Mouse (Mus musculus) induced T-regulatory cell, adult 2 months (primary cell): Measurements from ENCODE around the gene Gapdhs.
A peak's percentile ranks its signal among the peaks of the same experiment; 100 is the strongest.
"Not testable (repeated sequence)": the region's sequence is repeated elsewhere in the genome, so short reads cannot be mapped to it uniquely, and the experiment has no call there.

ENCODE experiments used
- DNase-seq: peaks from one replicate; pipeline ENCODE4 v3.0.0-alpha.2; 2012; ENCODE audit warnings: low read depth

The Gapdhs gene

GRCm38 (mm10) chr7:30744022-30744598 is 629 bp upstream of the Gapdhs start:
- no peak for DNase-seq

- not testable (repeated sequence) for DNase-seq
Observed at GRCm38 (mm10) chr7:30742570-30742969, 911 bp downstream of the Gapdhs start.

DNA sequence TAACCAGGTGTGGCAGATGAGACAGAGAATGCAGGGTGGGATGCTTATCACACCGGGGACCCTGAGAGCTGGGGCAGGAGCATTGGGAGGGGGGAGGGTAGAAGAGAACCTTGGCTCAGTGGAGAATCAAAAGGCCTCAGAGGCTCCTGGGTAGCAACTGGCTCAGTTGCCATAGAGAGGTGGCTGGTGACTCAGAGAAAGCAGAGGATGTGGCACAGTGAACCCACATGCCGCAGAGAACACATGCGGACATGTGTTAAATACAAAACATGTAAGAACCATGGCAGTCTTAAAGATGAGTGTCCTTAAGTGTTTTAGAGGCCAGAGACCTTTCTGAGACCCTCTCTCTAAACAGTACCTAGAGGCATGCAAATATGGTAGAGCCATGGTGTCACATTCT is 7.3 kb downstream of the Gapdhs start:
- DNase-seq, result peak; percentile 14

DNA sequence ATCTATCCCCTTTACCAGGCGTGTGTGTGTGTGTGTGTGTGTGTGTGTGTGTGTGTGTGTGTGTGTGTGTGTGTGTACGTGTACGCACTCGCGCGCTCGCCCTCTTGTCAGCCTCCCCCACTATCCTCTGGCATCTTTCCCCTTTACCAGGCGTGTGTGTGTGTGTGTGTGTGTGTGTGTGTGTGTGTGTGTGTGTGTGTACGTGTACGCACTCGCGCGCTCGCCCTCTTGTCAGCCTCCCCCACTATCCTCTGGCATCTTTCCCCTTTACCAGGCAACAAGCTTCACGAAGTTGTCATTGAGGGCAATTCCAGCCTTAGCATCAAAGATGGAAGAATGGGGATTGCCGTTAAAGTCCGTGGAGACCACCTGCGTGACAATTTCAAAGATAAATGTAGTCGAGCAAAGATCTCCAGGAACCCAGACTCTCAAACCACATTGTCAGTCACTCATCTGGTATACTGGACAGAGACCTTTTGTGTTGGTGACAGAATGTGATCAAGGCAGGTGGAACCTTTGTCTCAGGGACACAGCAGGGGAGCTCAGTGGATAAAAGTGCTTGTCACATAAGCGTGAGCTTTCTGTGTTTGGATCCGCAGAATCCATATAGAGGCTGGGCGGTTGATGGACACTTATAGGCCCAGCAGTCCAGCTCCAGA is 13.3 kb downstream of the Gapdhs start:
- DNase-seq, result peak; percentile 33

- peak; percentile 95 for DNase-seq
Observed at GRCm38 (mm10) chr7:30729396-30730063, 14.0 kb downstream of the Gapdhs start, which contains the start of gene Tmem147. Tmem147 (minus strand) TSS chr7:30729540.

GRCm38 (mm10) chr7:30728739-30729395 is 14.6 kb downstream of the Gapdhs start:
- peak; percentile 59 for DNase-seq

DNA sequence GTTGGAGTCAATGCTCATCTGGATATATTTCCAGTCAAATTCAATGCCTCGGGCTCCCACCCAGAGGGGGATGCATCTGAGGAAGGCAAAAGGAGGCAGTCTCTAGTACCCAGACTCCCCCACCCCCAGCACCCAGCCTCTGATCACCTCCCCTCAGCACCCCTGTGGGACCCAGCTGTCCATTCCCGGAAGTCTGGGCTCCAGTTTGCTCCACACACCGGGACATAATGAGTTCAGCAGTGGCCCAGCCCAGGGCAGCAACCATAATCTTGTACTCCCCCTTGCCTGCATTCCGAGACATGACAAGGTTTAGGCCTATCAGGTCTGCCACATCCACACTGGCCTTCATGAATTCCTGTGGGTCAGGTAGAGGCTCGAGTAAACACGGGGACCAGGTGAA is 15.3 kb downstream of the Gapdhs start:
- no peak for DNase-seq

- no peak for DNase-seq
Observed at GRCm38 (mm10) chr7:30723274-30723953, 20.1 kb downstream of the Gapdhs start.

DNA sequence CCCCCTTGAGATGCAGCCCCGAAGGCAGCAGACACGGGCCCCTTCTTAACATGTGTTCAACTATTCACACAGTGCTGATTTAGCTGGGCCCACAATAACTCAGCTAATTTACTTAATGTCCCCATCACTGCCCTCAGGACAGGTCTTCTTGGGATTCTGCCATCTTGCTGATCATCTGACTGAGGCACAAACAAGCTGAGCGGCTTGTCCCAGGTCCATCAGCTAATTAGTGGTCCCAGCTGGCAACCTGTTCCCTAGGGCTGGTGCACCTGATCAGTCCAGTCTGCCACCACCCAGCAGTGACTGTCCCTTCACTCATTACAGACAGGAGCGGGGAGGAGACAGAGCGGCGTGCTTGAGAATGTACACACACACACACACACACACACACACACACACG is 22.2 kb downstream of the Gapdhs start:
- no peak for DNase-seq

GRCm38 (mm10) chr7:30719669-30720068 is 23.8 kb downstream of the Gapdhs start:
- no peak for DNase-seq

GRCm38 (mm10) chr7:30717716-30718046 is 25.8 kb downstream of the Gapdhs start:
- DNase-seq, result no peak

- peak; percentile 82 for DNase-seq
Observed at GRCm38 (mm10) chr7:30717006-30717715, 26.3 kb downstream of the Gapdhs start.

- no peak for DNase-seq
Observed at GRCm38 (mm10) chr7:30711942-30712341, 31.5 kb downstream of the Gapdhs start, which contains the start of gene Atp4a. Atp4a (plus strand) TSS chr7:30712209.

DNA sequence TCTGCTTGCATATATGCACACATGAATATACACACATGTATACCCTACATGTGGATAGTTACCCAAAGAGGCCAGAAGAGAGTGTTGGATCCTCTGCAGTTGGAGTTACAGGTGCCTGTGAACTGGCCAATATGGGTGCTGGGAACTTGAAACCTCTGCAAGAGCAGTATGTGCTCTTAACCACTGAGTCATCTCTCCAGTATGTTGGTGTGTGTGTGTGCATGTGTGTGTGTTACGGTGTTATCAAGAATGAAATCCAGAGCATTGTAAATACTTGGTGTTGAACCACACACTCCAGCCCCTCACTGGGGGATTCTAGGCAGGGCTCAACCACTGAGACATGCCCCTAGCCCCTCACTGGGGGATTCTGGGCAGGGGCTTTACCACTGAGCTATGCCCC is 36.0 kb downstream of the Gapdhs start:
- no peak for DNase-seq

DNA sequence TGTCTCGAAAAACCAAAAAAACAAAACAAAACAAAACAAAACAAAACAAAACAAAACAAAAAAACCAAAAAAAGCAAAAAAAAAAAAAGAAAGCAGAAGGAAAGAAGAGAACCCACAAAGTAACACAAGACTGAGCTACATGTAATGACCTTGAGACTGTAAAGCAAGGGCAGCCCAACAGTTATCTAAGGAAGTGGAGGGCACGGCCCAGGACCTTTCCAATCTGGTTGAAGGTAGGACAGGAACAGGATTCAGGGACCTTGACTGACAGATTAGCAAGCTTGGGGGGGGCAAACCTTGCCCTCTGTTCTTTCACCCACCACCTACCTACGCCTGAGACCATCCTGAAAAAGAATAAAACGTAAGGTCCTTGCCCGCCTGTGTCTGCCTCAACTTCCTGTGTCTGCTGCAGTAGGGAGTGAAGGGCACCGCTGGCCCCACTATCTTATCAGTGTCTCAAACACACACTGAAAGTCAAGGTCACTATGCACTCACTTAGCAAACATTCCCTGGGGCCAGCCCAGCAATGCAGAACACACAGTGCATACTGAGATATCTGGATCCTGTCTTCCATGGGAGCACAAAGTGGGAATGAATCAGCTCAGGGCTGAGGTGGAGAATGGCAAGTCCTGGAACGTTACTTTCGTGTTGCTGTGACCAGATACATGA is 37.1 kb downstream of the Gapdhs start:
- no peak for DNase-seq

DNA sequence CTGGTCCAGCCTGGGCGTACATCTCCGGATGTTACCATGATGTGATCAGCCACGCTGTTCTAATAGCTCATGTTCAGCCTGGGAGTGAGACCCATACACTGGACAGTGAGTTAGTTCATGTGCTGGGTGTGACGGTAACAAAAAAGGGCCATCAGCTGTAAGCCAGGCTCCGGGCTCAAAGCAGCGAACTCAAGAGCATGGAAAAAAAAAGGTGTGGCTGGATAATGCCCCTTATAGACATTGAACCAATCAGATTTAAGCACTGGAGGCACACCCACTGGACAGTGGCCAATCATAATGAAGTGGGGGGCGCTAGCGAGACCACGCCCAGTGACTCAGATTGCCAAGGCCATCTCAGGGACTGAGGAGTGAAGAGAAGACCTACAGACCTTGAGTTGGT is 44.9 kb downstream of the Gapdhs start, which contains the start of gene 2200002J24Rik:
Gene 2200002J24Rik (plus strand): TSS at position 338 of the 400 bp plus-strand sequence.
- no peak for DNase-seq

DNA sequence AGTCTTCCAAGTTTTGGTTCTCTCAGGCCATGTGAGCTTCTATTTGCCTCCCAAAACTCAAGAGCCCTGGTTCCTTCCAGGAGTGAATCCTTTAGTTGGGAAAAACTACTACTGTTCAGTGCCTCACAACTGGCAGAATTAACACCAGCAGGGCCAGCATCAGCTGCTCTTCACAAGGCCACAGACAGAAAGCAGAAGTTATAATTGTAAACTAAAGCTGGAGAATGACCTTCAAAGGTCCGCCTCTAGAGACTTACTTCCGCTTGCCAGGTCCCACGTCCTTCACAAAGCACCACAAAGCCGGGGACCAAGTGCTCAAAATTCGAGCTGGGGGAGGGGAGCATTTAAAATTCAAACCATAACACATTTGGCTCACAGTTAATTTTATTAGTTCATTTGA is 45.4 kb downstream of the Gapdhs start:
- no peak for DNase-seq

GRCm38 (mm10) chr7:30688325-30688724 is 55.2 kb downstream of the Gapdhs start:
- no peak for DNase-seq

DNA sequence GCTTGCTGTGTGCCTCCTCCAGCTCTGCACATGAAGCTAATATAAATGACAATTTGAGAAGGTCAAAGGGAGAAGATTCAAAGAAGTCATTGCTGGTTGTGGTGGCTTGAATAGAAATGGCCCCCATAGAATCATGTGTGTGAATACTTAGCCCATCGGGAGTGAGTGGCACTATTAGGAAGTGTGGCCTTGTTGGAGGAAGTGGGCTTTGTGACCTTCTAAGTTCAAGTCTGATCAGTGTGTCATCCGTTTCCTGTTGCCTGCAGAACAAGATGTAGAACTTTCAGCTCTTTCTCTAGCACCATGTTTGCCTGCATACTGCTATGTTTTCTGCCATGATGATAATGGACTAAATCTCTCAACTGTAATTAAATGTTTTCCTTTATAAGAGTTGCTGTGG is 60.1 kb downstream of the Gapdhs start:
- DNase-seq, result no peak

GRCm38 (mm10) chr7:30681897-30682296 is 61.6 kb downstream of the Gapdhs start:
- DNase-seq, result no peak
